Mouse (Mus musculus) T-helper 1 cell (primary cell): ENCODE measurements around the gene Ccdc85b.
"Not testable (repeated sequence)": the region's sequence is repeated elsewhere in the genome, so short reads cannot be mapped to it uniquely, and the experiment has no call there.

Source experiments
- in situ Hi-C: fragments of 300-600 bp; cut with MboI, MseI; formaldehyde crosslinking; loops from one replicate; pipeline ENCODE4 v1.15.1; 2025; ENCODE audit warnings: high pct_unique_total_duplicates

Gene Ccdc85b

DNA sequence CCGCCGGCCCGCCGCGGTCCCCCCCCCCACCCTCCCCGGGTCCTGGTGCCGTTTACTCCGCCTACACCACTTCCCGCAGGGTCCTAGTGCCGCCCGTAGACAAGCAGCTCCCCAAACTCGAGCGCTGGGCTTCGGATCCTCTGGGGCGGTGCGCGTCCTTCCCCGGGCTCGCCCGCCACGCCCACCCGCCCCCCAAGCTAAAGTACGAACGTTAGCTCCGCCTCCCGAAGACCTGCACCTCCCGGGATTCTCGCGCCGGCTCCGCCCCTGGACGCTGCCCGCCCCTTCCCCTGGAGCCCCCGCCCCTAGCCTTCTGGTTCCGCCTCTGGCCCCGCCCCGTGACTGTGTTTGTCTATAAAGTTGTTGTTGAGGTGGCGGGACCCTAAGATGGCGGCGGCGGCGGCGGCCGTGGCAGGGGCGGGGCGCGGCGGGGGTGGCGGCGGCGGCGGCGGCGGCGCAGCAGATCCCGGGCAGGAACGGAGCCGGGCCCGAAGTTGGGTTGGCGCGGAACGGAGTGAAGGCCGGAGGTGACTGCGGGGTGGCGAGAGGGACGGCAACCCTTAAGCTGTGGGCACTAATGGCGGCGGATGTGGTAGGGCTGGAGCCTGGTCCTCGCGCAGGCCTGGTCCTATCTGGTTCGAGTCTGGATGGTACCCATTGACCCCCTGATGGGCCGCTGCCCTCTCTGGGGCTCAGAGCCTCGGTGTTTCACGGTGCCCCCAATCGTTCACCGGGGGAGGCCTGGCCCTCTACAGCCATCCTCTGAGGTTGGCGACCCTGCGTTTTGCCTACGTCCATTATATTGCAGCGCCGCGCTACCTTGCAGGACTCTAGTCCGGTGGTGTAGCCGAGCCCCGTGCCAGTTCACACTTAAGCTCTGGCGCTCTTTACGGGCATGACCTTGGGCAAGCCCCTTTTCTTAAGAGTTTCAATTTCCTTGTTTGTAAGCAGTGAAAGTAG lies 32.6 kb downstream of the Ccdc85b start, which contains the start of the genes Drap1 and AI837181:
Gene Drap1 (minus strand): TSS at position 198 of the 960 bp plus-strand sequence.
Gene AI837181 (plus strand): TSS at position 363 of the 960 bp plus-strand sequence.
- in situ Hi-C loops: no loop called here

DNA sequence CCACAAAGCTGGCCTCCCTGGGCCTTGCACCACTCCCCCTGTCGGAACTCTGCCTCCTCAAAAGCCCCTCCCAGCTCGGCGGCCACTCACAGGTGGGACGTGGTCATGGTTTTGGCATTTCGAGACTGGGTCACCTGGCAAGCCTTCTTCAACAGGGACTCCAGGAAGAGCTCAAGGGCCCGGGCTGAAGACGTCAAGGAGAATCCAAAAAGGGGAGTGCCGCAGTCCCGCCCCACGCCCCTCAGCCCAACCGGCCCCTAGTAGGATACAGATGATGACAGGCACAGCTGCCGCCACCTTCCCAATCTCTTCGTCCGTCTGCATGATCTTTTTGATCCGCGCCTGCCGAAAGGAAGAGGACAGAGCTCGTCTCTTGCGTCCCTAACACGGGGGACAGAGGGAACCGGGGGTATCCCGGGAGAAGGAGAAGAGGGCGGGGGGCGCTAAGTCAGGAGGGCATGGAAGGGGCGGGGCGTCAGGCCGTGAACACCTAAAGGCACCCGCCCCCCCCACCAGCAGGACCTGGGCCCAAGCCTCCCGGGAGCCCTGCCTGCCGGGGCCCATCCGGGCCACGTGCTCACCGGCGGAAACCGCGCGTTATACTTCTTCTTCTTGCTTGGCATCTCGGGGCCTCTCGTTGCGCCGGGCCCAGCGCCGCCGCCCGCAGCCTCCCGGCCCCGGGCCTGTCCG lies 33.5 kb downstream of the Ccdc85b start:
- in situ Hi-C loops: no loop called here

DNA sequence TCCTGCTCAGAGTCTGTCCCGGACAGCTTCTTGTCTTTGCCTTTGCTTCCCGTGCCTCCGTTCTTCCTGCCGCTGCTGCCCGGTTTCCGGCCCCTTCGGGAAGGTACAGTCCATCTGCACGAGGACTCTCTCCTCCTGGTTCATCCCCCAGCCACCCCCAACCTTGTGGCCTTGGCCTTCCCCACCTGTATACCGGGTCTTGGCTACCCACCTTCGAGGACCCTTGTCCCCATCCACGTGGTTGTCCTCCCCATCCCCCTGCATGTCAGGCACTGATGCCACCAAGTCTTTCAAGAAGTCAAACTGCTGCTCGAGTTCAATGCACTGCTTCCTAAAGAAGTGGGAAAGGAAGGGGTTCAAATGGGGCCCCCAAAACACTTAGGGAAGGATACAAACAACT lies 34.1 kb downstream of the Ccdc85b start:
- in situ Hi-C loops: no loop called here

DNA sequence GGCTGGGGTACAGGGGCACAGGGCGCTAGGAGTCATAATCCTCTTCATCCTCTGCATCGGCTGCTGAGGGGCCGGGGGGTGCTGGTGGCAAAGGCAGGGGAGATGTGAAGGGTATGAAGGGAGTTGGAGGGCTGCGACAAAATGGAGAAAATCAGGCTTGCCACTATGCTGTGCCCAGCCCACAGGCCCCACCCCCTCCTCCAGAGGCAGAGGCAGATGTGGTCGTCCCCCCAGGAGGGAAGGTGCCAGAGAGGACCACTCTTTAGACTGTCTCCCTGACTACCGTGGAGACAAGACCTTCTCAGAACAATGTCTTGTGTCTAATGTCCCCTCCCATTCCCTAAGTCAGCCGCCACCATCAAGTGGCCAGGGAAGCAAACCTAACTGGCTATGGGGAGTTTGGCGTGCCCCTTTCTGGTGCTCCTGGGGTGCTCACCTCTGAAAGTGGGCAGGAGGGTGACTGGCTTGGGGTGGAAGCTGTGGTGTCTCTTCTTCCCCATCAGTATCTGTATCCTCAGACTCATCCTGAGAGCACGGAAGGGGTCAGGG lies 34.7 kb downstream of the Ccdc85b start:
- in situ Hi-C loops: no loop called here

DNA sequence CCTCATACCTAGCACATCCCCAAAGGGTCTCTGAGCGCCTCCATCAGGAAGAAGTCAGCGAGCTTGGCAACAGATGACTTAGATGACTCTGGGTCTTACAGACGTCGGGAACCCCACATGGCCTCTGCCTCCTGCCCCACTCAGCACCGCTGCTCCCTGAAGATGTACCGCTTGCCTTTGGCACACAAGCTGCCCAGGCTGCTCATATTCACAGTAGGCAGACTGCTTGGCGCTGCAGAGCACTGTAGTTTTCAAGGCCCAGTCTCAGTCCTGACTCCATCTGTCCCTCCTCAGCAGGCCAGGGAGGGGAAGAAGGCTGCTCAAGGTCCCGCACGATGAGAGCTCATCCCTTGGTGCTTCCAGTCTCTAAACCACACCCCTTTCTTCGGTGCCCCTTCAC lies 35.4 kb downstream of the Ccdc85b start:
- in situ Hi-C loops: no loop called here

DNA sequence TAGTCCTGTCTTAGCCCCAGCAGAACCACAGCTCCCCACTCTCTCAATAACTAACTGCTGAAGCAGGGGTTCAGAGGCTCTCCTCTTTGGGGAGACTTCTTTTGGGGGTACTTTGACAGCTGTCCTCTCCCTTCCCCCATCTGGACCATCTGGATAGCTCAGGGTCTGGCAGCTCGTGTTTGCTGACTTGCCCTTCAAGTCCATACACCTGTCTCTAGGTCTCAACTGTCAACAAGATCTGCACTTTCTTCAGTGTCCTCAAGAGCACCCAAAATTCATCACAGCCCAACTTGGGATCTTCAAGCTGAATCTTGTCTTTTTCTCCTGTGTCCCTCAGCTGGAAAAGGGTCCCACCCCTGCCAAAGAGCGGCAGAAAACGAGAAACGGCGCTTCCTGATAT lies 35.9 kb downstream of the Ccdc85b start:
- in situ Hi-C loops: no loop called here

DNA sequence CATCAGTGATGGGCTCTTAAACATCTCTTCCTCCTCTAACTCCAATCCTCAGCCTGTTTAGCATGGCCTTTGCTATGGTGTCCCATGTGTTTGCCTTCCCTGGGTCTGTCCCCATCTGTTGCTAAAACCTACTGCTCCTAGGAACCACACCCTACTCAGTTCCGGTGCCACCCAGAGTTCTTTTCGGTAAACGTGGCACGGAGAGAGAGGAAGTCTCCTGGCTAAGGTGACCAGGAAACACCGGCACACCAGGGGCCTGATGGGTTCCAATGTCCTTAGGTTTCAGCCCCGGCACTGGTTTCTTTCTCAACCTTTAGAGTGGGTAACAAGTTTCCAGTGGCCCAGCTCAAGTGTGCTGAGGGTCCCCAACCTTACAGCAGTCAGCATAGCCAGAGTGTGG lies 37.1 kb downstream of the Ccdc85b start:
- in situ Hi-C loops: no loop called here

DNA sequence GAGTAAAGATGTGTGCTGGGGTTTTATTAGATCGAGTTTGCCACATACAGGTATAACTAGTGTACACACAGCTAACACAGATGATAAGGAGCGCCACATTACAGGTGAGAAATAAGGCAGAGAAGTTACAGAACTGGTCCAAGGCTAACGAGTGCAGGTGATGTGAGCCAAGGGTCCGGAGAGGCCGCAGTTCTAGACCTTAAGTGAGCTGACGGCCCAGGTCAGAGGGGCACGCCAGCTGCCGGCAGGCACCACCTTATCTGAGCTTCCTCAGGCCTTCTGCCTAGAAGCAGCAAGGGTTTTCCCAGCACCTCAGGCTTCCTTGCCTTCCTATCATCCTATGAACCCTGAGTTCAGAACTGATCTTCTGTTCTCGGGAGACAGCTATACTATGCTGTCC lies 38.1 kb downstream of the Ccdc85b start:
- in situ Hi-C loops: no loop called here

DNA sequence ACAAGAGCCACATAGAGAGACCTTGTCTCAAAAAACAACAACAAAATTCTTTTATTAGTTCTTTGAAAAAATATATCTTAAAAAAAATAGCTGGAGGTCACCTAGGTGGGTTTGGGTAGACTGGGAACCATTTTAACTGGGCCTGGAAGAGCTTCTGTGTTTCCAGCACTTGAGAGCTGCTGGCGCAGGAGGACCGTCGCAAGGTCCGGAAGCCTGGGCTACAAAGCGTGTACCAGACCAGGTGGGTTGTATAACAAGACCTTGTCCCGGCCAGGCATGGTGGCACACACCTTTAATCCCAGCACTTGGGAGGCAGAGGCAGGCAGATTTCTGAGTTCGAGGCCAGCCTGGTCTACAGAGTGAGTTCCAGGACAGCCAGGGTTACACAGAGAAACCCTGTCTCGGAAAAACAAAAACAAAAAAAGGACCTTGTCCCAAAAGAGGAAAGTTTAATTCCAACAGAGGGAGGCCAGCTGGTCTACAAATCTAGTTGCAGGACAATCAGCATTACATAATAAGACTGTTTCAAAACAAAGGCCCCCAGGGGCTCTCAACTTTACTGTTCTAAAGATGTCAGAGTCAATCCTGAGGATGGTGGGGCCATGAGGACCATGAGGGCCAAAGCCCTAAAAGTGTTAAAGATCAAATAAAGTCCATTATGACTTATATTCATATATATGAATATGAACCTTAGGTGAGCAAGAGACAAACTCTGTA lies 38.8 kb downstream of the Ccdc85b start:
- in situ Hi-C loops: no loop called here

DNA sequence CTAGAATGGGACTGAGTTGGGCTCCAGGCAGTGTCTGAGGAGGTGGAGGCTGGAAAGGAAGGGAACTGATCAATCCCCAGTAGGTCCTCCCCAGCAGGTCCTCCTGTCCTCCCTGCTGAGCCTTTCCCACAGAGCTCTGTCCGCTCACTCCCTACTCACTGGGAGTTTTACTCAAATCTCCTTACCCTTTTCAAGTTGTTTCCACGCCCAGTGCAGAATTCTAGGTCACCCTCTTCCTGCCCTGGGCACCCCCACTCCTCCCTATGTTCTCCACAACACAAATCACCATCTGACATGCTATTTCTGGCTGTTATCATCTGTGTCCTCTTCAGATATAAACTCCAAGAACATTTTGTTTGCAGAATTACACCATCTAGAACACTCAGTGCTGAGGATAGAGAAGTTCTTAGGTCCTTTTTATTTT lies 43.1 kb downstream of the Ccdc85b start:
- in situ Hi-C loops: no loop called here

DNA sequence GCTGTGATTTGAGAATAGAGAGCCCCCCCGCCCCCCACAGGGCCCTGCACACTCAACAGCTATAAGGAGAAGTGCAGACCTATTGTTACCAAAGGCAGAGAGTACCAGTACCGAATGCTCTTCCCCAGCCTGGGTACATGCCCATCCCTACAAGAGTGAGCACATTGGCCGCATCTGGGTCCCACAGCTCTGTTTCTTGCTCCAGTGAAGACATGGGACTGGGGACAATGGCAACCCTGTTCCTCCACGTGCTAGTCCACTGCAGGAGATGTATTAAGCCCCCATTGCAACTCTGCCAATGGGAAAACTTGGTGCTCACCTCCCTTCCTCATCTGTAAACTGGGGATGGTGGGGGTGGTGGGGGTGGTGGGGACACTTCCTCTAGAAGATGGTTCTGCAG lies 43.9 kb downstream of the Ccdc85b start:
- in situ Hi-C loops: no loop called here

DNA sequence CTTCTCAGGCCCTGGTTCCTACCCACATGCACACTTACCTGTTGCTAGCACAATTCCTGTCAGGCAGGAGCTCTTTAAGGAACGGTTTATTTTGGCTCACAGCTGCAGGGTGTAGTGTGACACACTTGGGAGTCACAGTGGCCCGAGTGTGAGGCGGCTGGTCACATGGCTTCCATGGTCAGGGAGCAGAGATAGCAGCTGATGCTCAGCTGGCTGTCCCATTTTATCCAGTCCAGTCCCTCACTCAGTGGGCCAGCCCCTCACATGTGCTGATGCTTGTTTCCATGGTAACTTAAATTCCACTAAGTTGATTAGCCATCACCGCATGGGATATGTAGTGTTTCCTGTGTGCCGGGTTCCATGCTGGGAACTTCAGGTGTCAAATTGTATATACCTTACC lies 45.7 kb downstream of the Ccdc85b start:
- in situ Hi-C loops: no loop called here

DNA sequence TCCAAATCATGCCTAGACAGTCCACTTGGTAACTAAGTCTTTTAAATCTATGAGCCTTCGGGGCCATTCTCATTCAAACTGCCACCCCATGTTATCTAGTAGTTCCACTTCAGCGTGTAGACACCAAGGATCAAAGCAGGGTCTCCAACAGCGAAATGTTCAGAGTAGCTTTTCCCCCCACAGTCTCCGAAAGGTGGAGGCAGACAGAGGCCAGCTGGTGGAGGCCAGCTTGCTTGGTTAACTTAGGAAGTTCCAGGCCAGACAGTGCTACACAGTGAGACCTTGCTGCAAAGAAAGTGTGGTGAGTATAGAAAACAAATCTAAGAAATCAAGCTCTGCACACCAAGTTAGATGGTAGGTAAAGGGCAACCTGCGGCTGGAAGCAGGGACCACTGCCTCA lies 47.1 kb downstream of the Ccdc85b start:
- in situ Hi-C loops: no loop called here

DNA sequence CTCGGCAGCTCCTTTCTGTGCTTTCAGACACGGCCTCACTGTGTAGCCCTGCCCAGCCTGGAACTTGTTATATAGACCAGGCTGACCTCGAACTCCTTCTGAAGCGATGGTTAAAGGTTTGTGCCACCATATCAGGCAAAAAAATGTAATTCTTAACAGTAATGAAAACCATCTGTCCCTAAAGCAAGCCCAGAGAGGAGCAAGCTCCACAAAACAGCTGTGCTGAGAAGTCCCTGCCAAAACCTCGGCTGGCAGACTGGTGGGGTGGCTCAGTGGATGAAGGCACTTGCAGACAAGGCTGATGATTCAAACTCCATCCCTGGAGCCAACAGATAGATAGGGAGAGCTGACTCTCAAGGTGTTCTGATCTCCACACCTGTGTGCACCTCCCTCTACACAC lies 48.6 kb downstream of the Ccdc85b start:
- in situ Hi-C loops: no loop called here

DNA sequence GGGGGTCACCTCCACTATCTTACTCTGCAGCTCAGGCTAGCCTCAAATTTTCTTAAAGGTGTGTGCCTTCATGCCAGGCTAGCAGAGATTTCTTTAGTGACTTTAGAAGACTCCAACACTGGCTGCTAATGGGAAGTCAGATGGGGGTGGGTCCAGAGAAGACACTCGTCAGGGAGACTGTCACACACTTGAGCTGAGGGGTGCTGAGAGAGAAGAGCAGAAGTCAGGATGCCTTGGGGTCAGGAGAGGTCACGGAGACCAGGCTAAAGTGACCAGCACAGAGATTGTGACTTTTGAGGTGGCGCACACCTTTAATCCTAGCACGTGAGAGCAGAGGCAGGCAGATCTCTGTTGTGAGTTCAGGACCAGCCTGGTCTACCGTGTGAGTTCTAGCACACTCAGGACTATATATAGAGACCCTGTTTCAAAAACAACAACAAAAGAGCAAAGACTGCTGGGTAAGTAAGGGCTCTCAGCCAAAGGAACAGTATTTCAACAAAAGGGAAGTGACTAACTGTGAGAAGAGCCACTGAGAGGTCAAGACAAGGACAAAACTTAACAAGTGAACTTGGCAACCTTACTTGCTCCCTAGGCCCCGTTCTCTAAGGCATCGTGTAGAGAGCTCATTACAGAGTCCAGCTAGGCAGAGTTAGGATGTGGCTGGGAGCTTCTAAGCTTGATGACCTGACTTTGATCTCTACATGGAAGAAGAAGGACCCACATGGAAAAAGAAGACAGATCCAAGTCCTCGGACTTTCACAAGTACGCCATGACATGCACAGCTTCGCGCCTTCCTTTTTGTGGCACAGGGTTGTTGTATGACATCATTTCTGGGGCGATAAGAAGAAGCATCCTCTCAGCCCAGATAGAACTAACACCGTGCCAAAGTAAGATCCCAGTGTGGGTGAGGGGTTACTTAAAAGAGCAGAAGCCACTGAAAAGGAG lies 49.4 kb downstream of the Ccdc85b start:
- in situ Hi-C loops: no loop called here

DNA sequence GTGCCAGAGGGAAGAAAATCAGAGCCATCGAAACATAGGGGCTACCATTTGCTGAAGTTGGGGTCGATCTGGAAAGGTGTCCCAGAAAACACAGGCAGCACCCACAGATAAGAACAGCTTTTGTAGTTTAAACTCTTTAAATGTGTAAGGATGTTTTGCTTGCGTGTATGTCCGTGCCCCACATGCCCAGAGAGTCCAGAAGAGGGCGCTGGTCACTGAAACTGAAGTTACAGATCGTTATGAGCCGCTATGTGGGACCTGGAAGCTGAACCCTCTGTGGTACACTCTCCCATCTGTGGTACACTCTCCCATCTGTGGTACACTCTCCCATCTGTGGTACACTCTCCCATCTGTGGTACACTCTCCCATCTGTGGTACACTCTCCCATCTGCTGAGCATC lies 50.6 kb downstream of the Ccdc85b start:
- in situ Hi-C loops: no loop called here

DNA sequence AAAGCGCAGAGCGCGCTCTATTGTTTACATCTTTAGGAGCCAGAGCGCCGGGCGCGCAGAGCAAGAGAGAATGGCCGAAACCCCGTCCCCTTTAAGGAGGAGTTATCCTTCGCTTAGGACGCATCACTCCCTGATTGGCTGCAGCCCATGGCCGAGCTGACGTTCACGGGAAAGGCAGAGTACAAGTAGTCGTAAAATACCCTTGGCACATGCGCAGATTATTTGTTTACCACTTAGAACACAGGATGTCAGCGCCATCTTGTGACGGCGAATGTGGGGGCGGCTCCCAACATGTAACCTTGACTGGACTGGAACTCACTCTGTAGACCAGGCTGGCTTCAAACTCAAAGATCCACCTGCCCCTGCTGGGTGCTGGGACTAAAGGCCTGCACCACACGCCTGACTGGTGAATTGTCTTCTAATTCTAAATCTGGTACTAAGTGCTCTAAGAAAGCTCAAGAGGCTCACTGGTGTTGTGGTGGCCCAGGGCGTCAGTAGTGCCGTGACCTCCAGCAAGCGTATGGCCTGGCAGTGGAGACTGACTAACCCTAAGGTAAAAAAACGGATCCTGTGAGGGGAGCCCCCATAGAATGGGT lies 51.1 kb downstream of the Ccdc85b start:
- in situ Hi-C loops: not testable (repeated sequence)

DNA sequence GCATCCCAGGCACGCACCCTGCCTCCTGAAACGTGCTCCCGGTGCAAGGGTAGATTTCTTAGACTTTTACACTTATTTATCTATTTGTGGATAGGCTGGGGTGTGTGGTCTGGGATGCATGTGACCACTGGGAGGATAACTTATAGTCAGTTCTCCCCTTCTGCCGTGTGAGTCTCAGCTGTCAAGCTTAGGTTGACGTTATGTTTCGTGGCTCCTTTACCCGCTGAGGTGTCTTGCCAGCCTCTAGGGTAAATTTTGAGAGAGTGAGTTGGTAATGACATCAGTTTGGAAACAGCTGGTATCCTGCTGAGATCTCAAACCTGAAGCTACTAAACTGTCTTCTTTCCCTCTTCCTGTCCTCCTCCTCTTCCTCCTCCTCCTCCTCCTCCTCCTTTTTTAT lies 51.8 kb downstream of the Ccdc85b start:
- in situ Hi-C loops: no loop called here
